8 mouse cellular contexts compared by ENCODE assay signal in the genomic region with DNA sequence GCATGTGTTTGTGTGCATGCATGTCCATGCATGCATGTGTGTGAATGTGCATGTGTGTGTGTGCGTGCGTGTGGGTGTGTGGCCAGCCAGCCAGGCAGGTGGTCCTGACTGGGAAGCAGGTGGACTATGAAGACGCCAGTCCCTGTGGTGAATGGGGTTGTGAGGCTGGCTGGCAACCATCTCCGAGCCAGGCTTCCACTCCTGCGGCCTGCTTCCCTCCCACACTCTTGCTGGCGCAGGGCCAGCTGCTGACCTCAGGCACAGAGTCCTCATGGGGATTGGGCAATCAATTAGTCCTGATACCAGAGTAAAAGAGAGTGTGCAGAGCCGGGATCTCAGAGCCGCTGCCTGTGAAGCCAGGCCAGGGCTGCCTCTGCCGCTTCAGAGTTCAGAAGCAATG. TPM values are rescaled to one million over a fixed set of nuclear protein-coding genes. Genes with fewer than 3 reads are reported as not detected.
DNase-seq lines count a peak whose midpoint lies in the region; ATAC-seq lines count a peak whose summit lies in the region.

No protein-coding gene starts in this region.

- H3K9ac ChIP-seq in midbrain, embryonic 11.5 days (ENCODE audit: low read length), result no peak overlapping the region
- H3K9ac ChIP-seq in midbrain, embryonic 16.5 days (ENCODE audit: low read depth, low read length), result no peak overlapping the region
- H3K9ac ChIP-seq in liver, embryonic 12.5 days, result no peak overlapping the region
- no peak overlapping the region for H3K9ac ChIP-seq in neural tube, embryonic 13.5 days

- no peak overlapping the region for H3K4me2 ChIP-seq in midbrain, embryonic 11.5 days
- no peak overlapping the region for H3K4me2 ChIP-seq in midbrain, embryonic 16.5 days (ENCODE audit: low read length)
- no peak overlapping the region for H3K4me2 ChIP-seq in liver, embryonic 12.5 days
- no peak overlapping the region for H3K4me2 ChIP-seq in neural tube, embryonic 13.5 days

- DNase-seq in midbrain, embryonic 11.5 days (ENCODE audit: low spot score, missing footprints), result peak; percentile 87
- DNase-seq in heart, postnatal 4 days, result peak; percentile 70

- no peaks in the 10 kb centered on the region for H3K36me3 ChIP-seq in midbrain, embryonic 11.5 days (ENCODE audit: control insufficient read depth, insufficient read depth, low read length)
- no peaks in the 10 kb centered on the region for H3K36me3 ChIP-seq in midbrain, embryonic 16.5 days (ENCODE audit: control insufficient read depth, insufficient read depth, low read length)
- H3K36me3 ChIP-seq in liver, embryonic 12.5 days, result no peaks in the 10 kb centered on the region
- no peaks in the 10 kb centered on the region for H3K36me3 ChIP-seq in neural tube, embryonic 13.5 days

- H3K27ac ChIP-seq in midbrain, embryonic 11.5 days (ENCODE audit: low read depth, low read length), result no peak overlapping the region
- no peak overlapping the region for H3K27ac ChIP-seq in midbrain, embryonic 16.5 days (ENCODE audit: low read length)
- H3K27ac ChIP-seq in liver, embryonic 12.5 days, result no peak overlapping the region
- H3K27ac ChIP-seq in neural tube, embryonic 13.5 days (replicated peaks), result no peak overlapping the region

- H3K4me1 ChIP-seq in midbrain, embryonic 11.5 days (ENCODE audit: control insufficient read depth, insufficient read depth, low read length), result peaks cover 4% of the 10 kb centered on the region
- peaks cover 8% of the 10 kb centered on the region for H3K4me1 ChIP-seq in midbrain, embryonic 16.5 days (ENCODE audit: control insufficient read depth, insufficient read depth, low read length)
- no peaks in the 10 kb centered on the region; the same call in 1 of the 2 replicates for H3K4me1 ChIP-seq in liver, embryonic 12.5 days
- peaks cover 22% of the 10 kb centered on the region for H3K4me1 ChIP-seq in neural tube, embryonic 13.5 days (replicated peaks)

- 61% methylated on average over 9 of the region's 9 CpGs for WGBS in midbrain, embryonic 11.5 days
- 21% methylated on average over 9 of the region's 9 CpGs for WGBS in midbrain, embryonic 16.5 days
- WGBS in liver, embryonic 12.5 days (ENCODE audit: insufficient replicate concordance), result 45% methylated on average over 9 of the region's 9 CpGs
- 14% methylated on average over 9 of the region's 9 CpGs for WGBS in neural tube, embryonic 13.5 days

- no peaks in the 10 kb centered on the region for H3K9me3 ChIP-seq in midbrain, embryonic 11.5 days (ENCODE audit: control insufficient read depth, low read length)
- H3K9me3 ChIP-seq in midbrain, embryonic 16.5 days (replicated peaks; ENCODE audit: control insufficient read depth, low read length, poor library complexity, severe bottlenecking), result no peaks in the 10 kb centered on the region
- no peaks in the 10 kb centered on the region for H3K9me3 ChIP-seq in liver, embryonic 12.5 days (replicated peaks)
- H3K9me3 ChIP-seq in neural tube, embryonic 13.5 days, result no peaks in the 10 kb centered on the region

- peaks cover 15% of the 10 kb centered on the region for H3K27me3 ChIP-seq in midbrain, embryonic 11.5 days (ENCODE audit: control insufficient read depth, insufficient read depth, low read length)
- peaks cover 7% of the 10 kb centered on the region for H3K27me3 ChIP-seq in midbrain, embryonic 16.5 days (ENCODE audit: control insufficient read depth, insufficient read depth, low read depth, low read length)
- peaks cover 88% of the 10 kb centered on the region for H3K27me3 ChIP-seq in liver, embryonic 12.5 days (replicated peaks)
- peaks cover 74% of the 10 kb centered on the region for H3K27me3 ChIP-seq in neural tube, embryonic 13.5 days

- no peak overlapping the region for H3K4me3 ChIP-seq in midbrain, embryonic 11.5 days (ENCODE audit: low read depth, low read length)
- H3K4me3 ChIP-seq in midbrain, embryonic 16.5 days (ENCODE audit: low read depth, low read length), result no peak overlapping the region
- no peak overlapping the region for H3K4me3 ChIP-seq in liver, embryonic 12.5 days
- H3K4me3 ChIP-seq in neural tube, embryonic 13.5 days, result no peak overlapping the region

- ATAC-seq in midbrain, embryonic 11.5 days (ENCODE audit: low FRiP score), result peak; percentile 79
- ATAC-seq in midbrain, embryonic 16.5 days, result no peak
- ATAC-seq in common myeloid progenitor, adult 5-6 weeks (replicated peaks; ENCODE audit: low read depth, poor library complexity, severe bottlenecking), result peak; percentile 74
- ATAC-seq in liver, embryonic 12.5 days, result peak; percentile 57; the same call in 1 of the 2 replicates
- ATAC-seq in neural tube, embryonic 13.5 days (ENCODE audit: low read depth), result peak; percentile 52
- no peak for ATAC-seq in activated CD4-positive, CD25-positive, alpha-beta regulatory T cell, adult 4 months
- ATAC-seq in CD4-positive, CD25-positive, alpha-beta regulatory T cell, adult 4 months, result no peak

RNA-seq across cellular contexts. Expression of gene Tnfaip8l1, which starts 8.6 kb away (rescaled TPM):
- 5.8 and 7.7 TPM in 2 replicates for polyA plus RNA-seq in midbrain, embryonic 11.5 days (2014; fragmentation: Nextera tagmentation; extraction: Ambion mirVana)
- polyA plus RNA-seq in midbrain, embryonic 16.5 days (2015; fragmentation: Nextera tagmentation; extraction: Ambion mirVana), result 10.5 and 10.8 TPM in 2 replicates
- total RNA-seq in common myeloid progenitor, adult 5-6 weeks (2017), result 3.2 and 3.7 TPM in 2 replicates
- total RNA-seq in heart, postnatal 4 days (2021), result 1 to 10 TPM; 5.9 to 6.0 TPM
- 3.7 TPM in 2 replicates for polyA plus RNA-seq in liver, embryonic 12.5 days (2016; fragmentation: Nextera tagmentation; extraction: Ambion mirVana)
- 8.5 and 9.1 TPM in 2 replicates for polyA plus RNA-seq in neural tube, embryonic 13.5 days (2015; fragmentation: Nextera tagmentation; extraction: Ambion mirVana)
- polyA plus RNA-seq in activated CD4-positive, CD25-positive, alpha-beta regulatory T cell, adult 4 months (2017; shearing (Covaris generic)), result 10 to 100 TPM; 34.9 to 38.7 TPM
- polyA plus RNA-seq in CD4-positive, CD25-positive, alpha-beta regulatory T cell, adult 4 months (2017; shearing (Covaris generic)), result 10 to 100 TPM; 30.3 to 43.4 TPM

RNA-seq across cellular contexts. Expression of gene Sema6b, which starts 13.5 kb away (rescaled TPM):
- polyA plus RNA-seq in midbrain, embryonic 11.5 days (2014; fragmentation: Nextera tagmentation; extraction: Ambion mirVana), result 1.9 TPM in 2 replicates
- polyA plus RNA-seq in midbrain, embryonic 16.5 days (2015; fragmentation: Nextera tagmentation; extraction: Ambion mirVana), result 13.2 and 14.4 TPM in 2 replicates
- total RNA-seq in common myeloid progenitor, adult 5-6 weeks (2017), result 2.8 TPM in 2 replicates
- 1 to 10 TPM; 6.3 to 7.2 TPM for total RNA-seq in heart, postnatal 4 days (2021)
- 1.5 and 1.7 TPM in 2 replicates for polyA plus RNA-seq in liver, embryonic 12.5 days (2016; fragmentation: Nextera tagmentation; extraction: Ambion mirVana)
- polyA plus RNA-seq in neural tube, embryonic 13.5 days (2015; fragmentation: Nextera tagmentation; extraction: Ambion mirVana), result 10.9 and 11.1 TPM in 2 replicates
- not detected for polyA plus RNA-seq in activated CD4-positive, CD25-positive, alpha-beta regulatory T cell, adult 4 months (2017; shearing (Covaris generic))
- not detected for polyA plus RNA-seq in CD4-positive, CD25-positive, alpha-beta regulatory T cell, adult 4 months (2017; shearing (Covaris generic))

RNA-seq across cellular contexts. Expression of gene Mydgf, which starts 30.1 kb away (rescaled TPM):
- polyA plus RNA-seq in midbrain, embryonic 11.5 days (2014; fragmentation: Nextera tagmentation; extraction: Ambion mirVana), result 52.3 and 57.7 TPM in 2 replicates
- 65.7 and 71.5 TPM in 2 replicates for polyA plus RNA-seq in midbrain, embryonic 16.5 days (2015; fragmentation: Nextera tagmentation; extraction: Ambion mirVana)
- total RNA-seq in common myeloid progenitor, adult 5-6 weeks (2017), result 28.4 and 33.3 TPM in 2 replicates
- 10 to 100 TPM; 43.4 to 48.8 TPM for total RNA-seq in heart, postnatal 4 days (2021)
- 66.2 and 71.0 TPM in 2 replicates for polyA plus RNA-seq in liver, embryonic 12.5 days (2016; fragmentation: Nextera tagmentation; extraction: Ambion mirVana)
- 67.4 and 74.2 TPM in 2 replicates for polyA plus RNA-seq in neural tube, embryonic 13.5 days (2015; fragmentation: Nextera tagmentation; extraction: Ambion mirVana)
- polyA plus RNA-seq in activated CD4-positive, CD25-positive, alpha-beta regulatory T cell, adult 4 months (2017; shearing (Covaris generic)), result 10 to 100 TPM; 57.3 to 59.9 TPM
- polyA plus RNA-seq in CD4-positive, CD25-positive, alpha-beta regulatory T cell, adult 4 months (2017; shearing (Covaris generic)), result 10 to 100 TPM; 58.9 to 59.6 TPM

RNA-seq across cellular contexts. Expression of gene Lrg1, which starts 31.8 kb away (rescaled TPM):
- 0.15 TPM in 1 of 2 replicates, not detected in the other for polyA plus RNA-seq in midbrain, embryonic 11.5 days (2014; fragmentation: Nextera tagmentation; extraction: Ambion mirVana)
- 0.25 and 0.30 TPM in 2 replicates for polyA plus RNA-seq in midbrain, embryonic 16.5 days (2015; fragmentation: Nextera tagmentation; extraction: Ambion mirVana)
- 0.14 TPM in 1 of 2 replicates, not detected in the other for total RNA-seq in common myeloid progenitor, adult 5-6 weeks (2017)
- total RNA-seq in heart, postnatal 4 days (2021), result 1 to 10 TPM; 5.2 TPM
- 0.27 and 0.48 TPM in 2 replicates for polyA plus RNA-seq in liver, embryonic 12.5 days (2016; fragmentation: Nextera tagmentation; extraction: Ambion mirVana)
- 0.22 TPM in 1 of 2 replicates, not detected in the other for polyA plus RNA-seq in neural tube, embryonic 13.5 days (2015; fragmentation: Nextera tagmentation; extraction: Ambion mirVana)
- under 1 TPM in 1 of 2 experiments, not detected in 1; 0.34 TPM for polyA plus RNA-seq in activated CD4-positive, CD25-positive, alpha-beta regulatory T cell, adult 4 months (2017; shearing (Covaris generic))
- polyA plus RNA-seq in CD4-positive, CD25-positive, alpha-beta regulatory T cell, adult 4 months (2017; shearing (Covaris generic)), result not detected

RNA-seq across cellular contexts. Expression of gene Plin5, which starts 36.2 kb away (rescaled TPM):
- 0.07 TPM in 1 of 2 replicates, not detected in the other for polyA plus RNA-seq in midbrain, embryonic 11.5 days (2014; fragmentation: Nextera tagmentation; extraction: Ambion mirVana)
- 1.2 and 2.8 TPM in 2 replicates for polyA plus RNA-seq in midbrain, embryonic 16.5 days (2015; fragmentation: Nextera tagmentation; extraction: Ambion mirVana)
- not detected in 2 replicates for total RNA-seq in common myeloid progenitor, adult 5-6 weeks (2017)
- 10 to 100 TPM; 61.6 to 67.6 TPM for total RNA-seq in heart, postnatal 4 days (2021)
- 0.25 and 0.38 TPM in 2 replicates for polyA plus RNA-seq in liver, embryonic 12.5 days (2016; fragmentation: Nextera tagmentation; extraction: Ambion mirVana)
- 0.83 and 0.93 TPM in 2 replicates for polyA plus RNA-seq in neural tube, embryonic 13.5 days (2015; fragmentation: Nextera tagmentation; extraction: Ambion mirVana)
- not detected for polyA plus RNA-seq in activated CD4-positive, CD25-positive, alpha-beta regulatory T cell, adult 4 months (2017; shearing (Covaris generic))
- polyA plus RNA-seq in CD4-positive, CD25-positive, alpha-beta regulatory T cell, adult 4 months (2017; shearing (Covaris generic)), result not detected

Comparison
In these comparisons a context has a peak if more than half of its experiments do, and no peak if none do; other contexts are left out.
1. ATAC-seq: peak in midbrain, embryonic 11.5 days (single experiment), common myeloid progenitor, adult 5-6 weeks (single experiment), liver, embryonic 12.5 days (single experiment) and neural tube, embryonic 13.5 days (single experiment); none in midbrain, embryonic 16.5 days (single experiment), activated CD4-positive, CD25-positive, alpha-beta regulatory T cell, adult 4 months (single experiment) and CD4-positive, CD25-positive, alpha-beta regulatory T cell, adult 4 months (single experiment).